Mouse (Mus musculus): ENCODE measurements around the gene Bglap. TPM values are rescaled to one million over a fixed set of nuclear protein-coding genes. Genes with fewer than 3 reads are reported as not detected.
A peak's percentile ranks its signal among the peaks of the same experiment; 100 is the strongest.

Bglap gene
- polyA plus RNA-seq, 1 experiment from 2014 or later: not detected

- peak overlapping the region; percentile 1; the same call in 1 of the 2 replicates for H3K4me3 ChIP-seq
- H3K9me3 ChIP-seq (replicated peaks): no peaks in the 10 kb centered on the region
- H3K4me1 ChIP-seq: peaks cover 32% of the 10 kb centered on the region
- DNase-seq (ENCODE audit: low spot score): no peak
- no peak overlapping the region for H3K27ac ChIP-seq
- H3K36me3 ChIP-seq: peaks cover 37% of the 10 kb centered on the region
- H3K27me3 ChIP-seq (ENCODE audit: low read depth, poor library complexity, severe bottlenecking): no peaks in the 10 kb centered on the region
- 47% methylated on average over 12 of the region's 12 CpGs for WGBS
These were observed 50.1 kb downstream of the Bglap start for GRCm38 (mm10) chr3:88334029-88334658.

Other genes with a start within 250 kb of the Bglap start
- 12.3 and 14.0 TPM in 2 replicates for gene Mef2d, start 242.1 kb downstream of the Bglap start, polyA plus RNA-seq (2016; fragmentation: Nextera tagmentation; extraction: Ambion mirVana)
- 0.18 and 0.34 TPM in 2 replicates for gene Rhbg, start 129.8 kb downstream of the Bglap start, polyA plus RNA-seq (2016; fragmentation: Nextera tagmentation; extraction: Ambion mirVana)
- gene Gm38392, start 97.3 kb downstream of the Bglap start, polyA plus RNA-seq (2016; fragmentation: Nextera tagmentation; extraction: Ambion mirVana): 0.26 TPM in 1 of 2 replicates, not detected in the other
- 14.0 and 15.4 TPM in 2 replicates for gene Tsacc, start 87.5 kb downstream of the Bglap start, polyA plus RNA-seq (2016; fragmentation: Nextera tagmentation; extraction: Ambion mirVana)
- gene Cct3, start 87.3 kb downstream of the Bglap start, polyA plus RNA-seq (2016; fragmentation: Nextera tagmentation; extraction: Ambion mirVana): 834 and 987 TPM in 2 replicates
- gene Glmp, start 59.4 kb downstream of the Bglap start, polyA plus RNA-seq (2016; fragmentation: Nextera tagmentation; extraction: Ambion mirVana): 138 and 142 TPM in 2 replicates
- gene Tmem79, start 48.3 kb downstream of the Bglap start, polyA plus RNA-seq (2016; fragmentation: Nextera tagmentation; extraction: Ambion mirVana): 2.9 and 3.3 TPM in 2 replicates
- 94.1 and 94.8 TPM in 2 replicates for gene Smg5, start 48.2 kb downstream of the Bglap start, polyA plus RNA-seq (2016; fragmentation: Nextera tagmentation; extraction: Ambion mirVana)
- 0.83 and 1.6 TPM in 2 replicates for gene Paqr6, start 19.9 kb downstream of the Bglap start, polyA plus RNA-seq (2016; fragmentation: Nextera tagmentation; extraction: Ambion mirVana)
- 0.09 and 0.11 TPM in 2 replicates for gene Bglap3, start 11.7 kb downstream of the Bglap start, polyA plus RNA-seq (2016; fragmentation: Nextera tagmentation; extraction: Ambion mirVana)
- gene Bglap2, start 5.8 kb downstream of the Bglap start, polyA plus RNA-seq (2016; fragmentation: Nextera tagmentation; extraction: Ambion mirVana): not detected in 2 replicates
- 197 and 220 TPM in 2 replicates for gene Pmf1, start 25.9 kb upstream of the Bglap start, polyA plus RNA-seq (2016; fragmentation: Nextera tagmentation; extraction: Ambion mirVana)
- 16.7 and 18.0 TPM in 2 replicates for gene Slc25a44, start 40.7 kb upstream of the Bglap start, polyA plus RNA-seq (2016; fragmentation: Nextera tagmentation; extraction: Ambion mirVana)
- gene Sema4a, start 76.7 kb upstream of the Bglap start, polyA plus RNA-seq (2016; fragmentation: Nextera tagmentation; extraction: Ambion mirVana): 4.7 and 6.7 TPM in 2 replicates
- 9.2 and 14.5 TPM in 2 replicates for gene Lmna, start 125.5 kb upstream of the Bglap start, polyA plus RNA-seq (2016; fragmentation: Nextera tagmentation; extraction: Ambion mirVana)
- 28.9 and 34.8 TPM in 2 replicates for gene Mex3a, start 147.9 kb upstream of the Bglap start, polyA plus RNA-seq (2016; fragmentation: Nextera tagmentation; extraction: Ambion mirVana)
- 1.7 and 3.7 TPM in 2 replicates for gene Rab25, start 163.8 kb upstream of the Bglap start, polyA plus RNA-seq (2016; fragmentation: Nextera tagmentation; extraction: Ambion mirVana)
- 151 and 159 TPM in 2 replicates for gene Lamtor2, start 168.6 kb upstream of the Bglap start, polyA plus RNA-seq (2016; fragmentation: Nextera tagmentation; extraction: Ambion mirVana)
- 78.8 and 79.5 TPM in 2 replicates for gene Ubqln4, start 169.3 kb upstream of the Bglap start, polyA plus RNA-seq (2016; fragmentation: Nextera tagmentation; extraction: Ambion mirVana)
- 199 and 202 TPM in 2 replicates for gene Ssr2, start 191.4 kb upstream of the Bglap start, polyA plus RNA-seq (2016; fragmentation: Nextera tagmentation; extraction: Ambion mirVana)
- 103 and 119 TPM in 2 replicates for gene Arhgef2, start 221.5 kb upstream of the Bglap start, polyA plus RNA-seq (2016; fragmentation: Nextera tagmentation; extraction: Ambion mirVana)